Mouse (Mus musculus) cortical plate, adult 2 months (tissue): ENCODE data around the gene Gm4450.

ENCODE experiments used
- CTCF ChIP-seq: fragments of 200-500 bp; IDR thresholded peaks from 2 replicates; pipeline ENCODE4 v1.5.1; 2011; ENCODE audit warnings: mild to moderate bottlenecking, control low read depth, low read length; ENCODE audit not compliant: insufficient read depth; ENCODE audit errors: extremely low read depth
- POLR2A ChIP-seq: fragments of 200-500 bp; IDR thresholded peaks from 2 replicates; pipeline ENCODE4 v1.6.1; 2011; ENCODE audit warnings: mild to moderate bottlenecking, low read length, control low read depth; ENCODE audit not compliant: insufficient read depth; ENCODE audit errors: extremely low read depth

GRCm38 (mm10) chr3:98422926-98423325 is 34.0 kb downstream of the Gm4450 start:
- no peak for TF ChIP-seq POLR2A
- TF ChIP-seq CTCF, result no peak
